Mouse (Mus musculus) limb, embryonic 10.5 days (tissue): Measurements from ENCODE around the gene Kcnip2. TPM values are rescaled to one million over a fixed set of nuclear protein-coding genes. Genes with fewer than 3 reads are reported as not detected.

Experiments used
- DNase-seq: peaks from one replicate; pipeline ENCODE4 v3.0.0-alpha.2; 2017; ENCODE audit warnings: low spot score
- H3K27ac ChIP-seq: fragments of 300-500 bp; sonication (generic); 2 replicates; pipeline ENCODE4 v1.5.1; 2016; ENCODE audit warnings: mild to moderate bottlenecking
- H3K27me3 ChIP-seq: fragments of 300-500 bp; sonication (generic); 2 replicates; pipeline ENCODE4 v1.6.1; 2016; ENCODE audit warnings: low read depth, mild to moderate bottlenecking; ENCODE audit not compliant: poor library complexity, severe bottlenecking
- H3K36me3 ChIP-seq: fragments of 300-500 bp; sonication (generic); 2 replicates; pipeline ENCODE4 v1.6.1; 2016; ENCODE audit warnings: mild to moderate bottlenecking, moderate library complexity
- H3K4me1 ChIP-seq: fragments of 300-500 bp; sonication (generic); 2 replicates; pipeline ENCODE4 v1.6.1; 2016
- H3K4me3 ChIP-seq: fragments of 300-500 bp; sonication (generic); 2 replicates; pipeline ENCODE4 v1.5.1; 2016; ENCODE audit warnings: mild to moderate bottlenecking, moderate library complexity
- H3K9me3 ChIP-seq: fragments of 300-500 bp; sonication (generic); replicated peaks from 2 replicates; pipeline ENCODE4 v1.6.1; 2016; ENCODE audit warnings: mild to moderate bottlenecking
- WGBS: fragments of 180-500 bp; shearing (Covaris S2); methylation state at CpG from one replicate; pipeline ENCODE4 v1.1.7; 2016; 5-methylcytosine and 5-hydroxymethylcytosine counted together
- polyA plus RNA-seq: library from polyadenylated mRNA; unstranded; fragments of >200 nt; fragmentation: Nextera tagmentation; extraction: Ambion mirVana; gene quantifications from 2 replicates; pipeline ENCODE4 v1.2.1, GENCODE M21; 2016

Kcnip2 gene
- polyA plus RNA-seq: 0.14 and 0.18 TPM in 2 replicates

- Histone ChIP-seq H3K9me3 (no peaks in the 10 kb centered on the region), H3K4me1 (peaks cover 71% of the 10 kb centered on the region), H3K36me3 (peaks cover 16% of the 10 kb centered on the region), H3K27ac (no peak within 1 kb of the TSS), H3K4me3 (peak within 1 kb of the TSS; percentile 56), H3K27me3 (peaks cover 49% of the 10 kb centered on the region)
- DNase-seq: peak; percentile 64
- under 1% methylated on average over 27 of the region's 29 CpGs for WGBS
Measured at GRCm38 (mm10) chr19:45815831-45816405, at the start of gene Kcnip2. Gene Kcnip2 (minus strand): TSS chr19:45816061.

GRCm38 (mm10) chr19:45855284-45855920 lies 39.5 kb upstream of the Kcnip2 start:
- WGBS: 73% methylated on average over 8 of the region's 8 CpGs
- Histone ChIP-seq H3K9me3 (no peaks in the 10 kb centered on the region), H3K4me1 (no peaks in the 10 kb centered on the region), H3K27me3 (no peaks in the 10 kb centered on the region), H3K36me3 (no peaks in the 10 kb centered on the region), H3K4me3 (no peak overlapping the region), H3K27ac (0 out of 2 replicates have a peak overlapping the region, but pooled peaks have one; percentile 14)
- DNase-seq: no peak

- Histone ChIP-seq H3K27me3 (no peaks in the 10 kb centered on the region), H3K36me3 (no peaks in the 10 kb centered on the region), H3K27ac (no peak overlapping the region), H3K4me1 (no peaks in the 10 kb centered on the region), H3K4me3 (no peak overlapping the region), H3K9me3 (no peaks in the 10 kb centered on the region)
- 81% methylated on average over 7 of the region's 7 CpGs for WGBS
- DNase-seq: no peak
Measured at GRCm38 (mm10) chr19:45854521-45854920, 38.7 kb upstream of the Kcnip2 start.

- no peaks in the 10 kb centered on the region for H3K36me3 ChIP-seq
- no peak overlapping the region for H3K4me3 ChIP-seq
- H3K27me3 ChIP-seq: no peaks in the 10 kb centered on the region
- DNase-seq: no peak
- 87% methylated on average over 4 of the region's 4 CpGs for WGBS
- peaks cover 6% of the 10 kb centered on the region for H3K4me1 ChIP-seq
- no peak overlapping the region for H3K27ac ChIP-seq
- no peaks in the 10 kb centered on the region for H3K9me3 ChIP-seq
Measured at GRCm38 (mm10) chr19:45847733-45848093, 31.9 kb upstream of the Kcnip2 start.

GRCm38 (mm10) chr19:45847016-45847732 lies 31.3 kb upstream of the Kcnip2 start:
- no peak overlapping the region for H3K27ac ChIP-seq
- no peak for DNase-seq
- WGBS: 94% methylated on average over 3 of the region's 3 CpGs

GRCm38 (mm10) chr19:45844209-45844608 lies 28.3 kb upstream of the Kcnip2 start:
- Histone ChIP-seq H3K27ac (no peak overlapping the region), H3K27me3 (no peaks in the 10 kb centered on the region), H3K4me3 (no peak overlapping the region), H3K36me3 (no peaks in the 10 kb centered on the region), H3K9me3 (no peaks in the 10 kb centered on the region), H3K4me1 (peaks cover 6% of the 10 kb centered on the region)
- DNase-seq: no peak
- 88% methylated on average over 3 of the region's 3 CpGs for WGBS

More at GRCm38 (mm10) chr19:45847016-45847732, 31.3 kb upstream of the Kcnip2 start:
- Histone ChIP-seq H3K27me3 (no peaks in the 10 kb centered on the region), H3K4me1 (peaks cover 6% of the 10 kb centered on the region), H3K4me3 (no peak overlapping the region), H3K36me3 (no peaks in the 10 kb centered on the region), H3K9me3 (no peaks in the 10 kb centered on the region)

GRCm38 (mm10) chr19:45843424-45843823 lies 27.6 kb upstream of the Kcnip2 start:
- H3K4me3 ChIP-seq: no peak overlapping the region
- H3K27me3 ChIP-seq: no peaks in the 10 kb centered on the region
- no peak overlapping the region for H3K27ac ChIP-seq
- no peak for DNase-seq
- 48% methylated on average over 10 of the region's 10 CpGs for WGBS
- no peaks in the 10 kb centered on the region for H3K9me3 ChIP-seq
- no peaks in the 10 kb centered on the region for H3K36me3 ChIP-seq
- peaks cover 6% of the 10 kb centered on the region for H3K4me1 ChIP-seq

- Histone ChIP-seq H3K36me3 (no peaks in the 10 kb centered on the region), H3K27ac (no peak overlapping the region), H3K27me3 (no peaks in the 10 kb centered on the region), H3K4me1 (no peaks in the 10 kb centered on the region), H3K9me3 (no peaks in the 10 kb centered on the region), H3K4me3 (no peak overlapping the region)
- WGBS: 81% methylated on average over 12 of the region's 12 CpGs
- DNase-seq: no peak
Measured at GRCm38 (mm10) chr19:45837050-45837994, 21.5 kb upstream of the Kcnip2 start.

- H3K4me1 ChIP-seq: no peaks in the 10 kb centered on the region
- no peak for DNase-seq
- H3K36me3 ChIP-seq: no peaks in the 10 kb centered on the region
- H3K4me3 ChIP-seq: no peak overlapping the region
- no peak overlapping the region for H3K27ac ChIP-seq
- no peaks in the 10 kb centered on the region for H3K27me3 ChIP-seq
- 86% methylated on average over 10 of the region's 10 CpGs for WGBS
- no peaks in the 10 kb centered on the region for H3K9me3 ChIP-seq
Measured at GRCm38 (mm10) chr19:45835490-45835889, 19.6 kb upstream of the Kcnip2 start.

- H3K4me1 ChIP-seq: no peaks in the 10 kb centered on the region
- H3K4me3 ChIP-seq: no peak overlapping the region
- WGBS: 82% methylated on average over 10 of the region's 10 CpGs
- DNase-seq: no peak
- H3K27ac ChIP-seq: no peak overlapping the region
- no peaks in the 10 kb centered on the region for H3K36me3 ChIP-seq
- H3K27me3 ChIP-seq: no peaks in the 10 kb centered on the region
- no peaks in the 10 kb centered on the region for H3K9me3 ChIP-seq
Measured at GRCm38 (mm10) chr19:45833665-45834064, 17.8 kb upstream of the Kcnip2 start.

GRCm38 (mm10) chr19:45830679-45831078 lies 14.8 kb upstream of the Kcnip2 start:
- 63% methylated on average over 2 of the region's 2 CpGs for WGBS

GRCm38 (mm10) chr19:45827736-45828135 lies 11.9 kb upstream of the Kcnip2 start:
- 95% methylated on average over 3 of the region's 3 CpGs for WGBS
- no peak for DNase-seq
- Histone ChIP-seq H3K27ac (no peak overlapping the region), H3K4me1 (no peaks in the 10 kb centered on the region), H3K27me3 (no peaks in the 10 kb centered on the region), H3K36me3 (peaks cover 8% of the 10 kb centered on the region; the same call in 1 of the 2 replicates), H3K4me3 (no peak overlapping the region), H3K9me3 (no peaks in the 10 kb centered on the region)

More at GRCm38 (mm10) chr19:45830679-45831078, 14.8 kb upstream of the Kcnip2 start:
- H3K27ac ChIP-seq: no peak overlapping the region
- H3K36me3 ChIP-seq: peaks cover 8% of the 10 kb centered on the region; the same call in 1 of the 2 replicates
- no peak overlapping the region for H3K4me3 ChIP-seq
- no peaks in the 10 kb centered on the region for H3K9me3 ChIP-seq
- H3K27me3 ChIP-seq: no peaks in the 10 kb centered on the region
- DNase-seq: no peak
- H3K4me1 ChIP-seq: no peaks in the 10 kb centered on the region
